Mouse (Mus musculus) neural tube, embryonic 10.5 days (tissue): ENCODE measurements around the gene Fstl3.

Source experiments
- DNase-seq: peaks from one replicate; pipeline ENCODE4 v3.0.0-alpha.2; 2017; ENCODE audit warnings: low spot score; ENCODE audit errors: extremely low spot score

Fstl3 gene

DNA sequence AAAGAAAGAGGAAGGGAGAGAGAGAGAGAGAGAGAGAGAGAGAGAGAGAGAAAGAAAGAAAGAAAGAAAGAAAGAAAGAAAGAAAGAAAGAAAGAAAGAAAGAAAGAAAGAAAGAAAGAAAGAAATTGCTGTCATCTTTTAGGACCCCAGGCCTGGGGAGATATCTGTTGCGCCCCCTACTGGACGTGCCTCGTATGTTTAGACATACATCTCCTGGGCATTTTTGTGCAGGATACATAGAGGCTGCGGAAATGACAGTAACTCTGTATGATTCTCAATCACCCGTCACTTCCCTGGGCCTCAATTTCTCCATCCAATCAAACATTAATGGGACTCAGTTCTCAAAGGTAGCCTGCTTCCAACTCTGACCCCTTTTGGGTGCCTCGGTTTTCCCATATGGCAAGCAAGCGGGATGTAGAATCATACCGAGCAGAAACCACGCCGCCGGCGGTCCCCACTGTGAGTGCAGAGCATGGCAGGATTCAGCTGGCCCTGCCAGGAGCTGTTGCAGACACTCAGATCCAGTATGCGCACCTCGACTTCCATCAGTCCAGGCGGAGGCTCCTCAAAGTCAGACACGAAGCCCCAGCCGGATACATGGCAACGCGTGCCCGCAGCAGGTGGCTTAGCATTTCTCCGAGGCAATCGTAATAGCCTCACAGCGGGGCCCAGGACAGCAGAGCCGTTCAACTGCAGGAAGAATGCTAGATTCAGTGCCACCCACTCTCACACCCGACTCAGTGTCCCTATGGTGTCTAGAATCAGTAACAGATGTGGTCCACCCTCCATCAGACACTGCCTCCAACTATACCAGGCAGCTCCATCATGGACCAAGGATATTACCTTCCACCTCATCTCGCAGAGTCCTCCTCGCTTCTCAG is 7.1 kb downstream of the Fstl3 start:
- no peak for DNase-seq

DNA sequence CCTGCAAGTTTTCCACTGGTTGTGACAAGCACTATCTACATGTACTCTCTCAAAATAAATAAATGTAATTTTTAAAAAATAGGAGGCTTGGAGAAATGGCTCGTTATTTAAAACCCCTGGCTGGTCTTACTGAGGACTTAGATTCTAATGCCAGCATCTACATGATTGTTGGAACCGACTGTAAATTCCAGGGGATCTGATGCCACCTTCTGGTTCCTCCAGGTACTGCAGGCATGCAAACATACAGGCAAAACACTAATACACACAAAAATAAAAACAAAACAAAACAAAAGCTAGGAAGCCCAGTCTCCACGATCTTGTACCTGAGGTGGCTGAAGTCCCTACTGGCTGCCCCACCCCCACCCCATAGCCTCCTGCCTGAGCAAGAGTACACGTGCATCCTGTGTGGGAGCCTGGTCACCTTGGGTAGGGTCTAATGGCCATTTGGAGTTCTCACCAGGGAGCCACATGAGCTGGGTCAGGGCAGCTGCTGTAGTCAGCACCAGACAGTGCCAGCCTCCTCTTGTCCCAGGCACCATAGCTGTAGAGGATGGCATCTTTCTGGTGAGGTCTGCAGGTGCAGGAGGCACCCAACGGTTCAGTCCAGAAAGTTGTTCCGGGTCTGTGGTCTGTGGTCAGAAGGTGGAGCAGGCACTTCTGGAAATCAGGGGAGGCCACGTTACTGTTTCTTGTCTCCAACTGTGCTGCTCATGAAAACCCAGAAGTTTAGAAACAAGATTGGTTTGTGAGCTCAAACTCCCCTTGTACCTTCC is 11.5 kb downstream of the Fstl3 start:
- peak; percentile 82 for DNase-seq

GRCm38 (mm10) chr10:79789581-79789980 is 12.5 kb downstream of the Fstl3 start:
- no peak for DNase-seq

DNA sequence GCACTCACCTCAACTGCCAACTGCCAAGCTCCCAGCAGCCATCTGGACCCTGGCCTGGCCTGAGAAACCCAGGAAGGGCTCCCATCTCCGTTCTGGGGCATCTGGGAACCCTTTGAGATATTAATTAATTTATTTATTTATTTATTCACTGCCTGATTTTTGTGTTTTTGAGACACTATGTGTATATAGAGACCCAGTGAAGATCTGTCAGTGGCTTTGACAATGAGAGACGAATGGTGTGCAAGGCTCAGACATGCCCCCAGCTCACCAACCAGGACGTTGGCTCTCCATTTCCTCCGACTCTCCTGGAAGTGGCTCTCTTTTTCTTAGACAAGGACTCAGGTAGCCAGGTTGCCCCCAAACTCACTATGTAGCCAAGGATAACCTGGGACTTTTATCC is 13.8 kb downstream of the Fstl3 start, which contains the start of gene Prss57:
Gene Prss57 (minus strand): TSS at position 101 of the 400 bp plus-strand sequence.
- DNase-seq, result no peak

DNA sequence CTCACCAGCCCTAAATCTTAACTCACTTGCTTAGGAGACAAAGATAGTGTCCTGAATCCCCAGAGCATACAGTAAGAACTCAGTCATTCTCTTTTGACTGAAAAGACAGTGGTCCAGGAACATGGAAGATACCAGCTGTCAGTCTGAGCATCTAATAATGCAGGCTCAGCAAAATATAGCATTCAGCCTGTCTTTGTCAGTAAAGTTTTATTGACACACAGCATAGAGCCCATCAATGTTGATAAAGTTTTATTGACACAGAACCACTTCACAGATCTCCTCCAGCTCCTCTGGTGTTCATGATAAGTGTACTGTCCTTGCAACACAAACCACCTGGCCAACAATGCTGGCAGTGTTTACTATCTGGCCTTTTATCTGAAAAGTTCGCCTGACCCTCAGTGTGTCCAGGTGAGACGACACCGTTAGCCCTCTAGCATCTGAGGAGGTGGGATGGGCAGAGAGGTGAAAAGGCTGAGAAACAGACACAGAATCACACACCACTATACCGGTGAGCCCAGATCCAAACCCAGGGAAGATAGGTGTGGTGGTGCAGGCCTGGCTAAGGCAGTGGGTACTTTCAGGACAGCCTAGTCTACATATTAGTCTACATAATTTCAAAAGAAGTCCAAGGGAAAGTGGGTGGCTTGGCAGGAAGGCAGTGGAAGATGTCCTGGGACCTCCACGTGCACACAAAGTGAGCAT is 15.4 kb downstream of the Fstl3 start:
- no peak for DNase-seq

DNA sequence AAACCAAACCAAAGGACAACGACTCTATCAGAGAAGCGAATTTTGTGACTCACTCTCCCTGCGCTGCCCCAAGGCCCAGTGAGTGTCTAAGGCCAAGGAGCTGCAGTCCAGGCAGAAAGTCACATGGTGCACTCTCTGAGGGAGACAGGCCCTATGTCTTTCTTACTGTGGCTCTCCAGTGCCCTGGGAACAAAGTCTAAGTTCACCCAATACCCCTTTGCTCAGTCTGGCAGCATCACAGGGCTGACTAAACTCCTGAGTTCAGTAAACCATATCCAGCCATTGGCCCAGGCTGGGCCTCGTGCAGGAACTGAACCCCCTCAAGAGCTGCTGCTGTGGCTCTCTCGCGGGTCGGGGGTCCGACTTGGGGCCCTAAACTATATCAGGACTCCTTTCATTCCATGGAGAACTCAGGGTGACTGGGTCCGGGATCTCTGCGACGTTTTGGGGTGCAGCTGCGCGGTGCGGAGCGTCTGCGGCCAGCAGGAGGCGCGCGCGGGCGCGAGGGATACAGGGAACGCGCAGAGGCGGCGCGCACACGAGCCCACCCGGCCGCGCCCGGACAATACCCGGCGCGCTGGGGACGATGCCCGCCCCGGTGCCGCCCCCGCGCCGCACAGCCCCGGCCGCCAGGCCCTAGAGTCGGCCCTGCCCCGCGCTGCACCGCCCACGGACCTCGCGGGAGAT is 16.1 kb downstream of the Fstl3 start, which contains the start of gene Palm:
Gene Palm (plus strand): TSS at position 522 of the 687 bp plus-strand sequence.
- DNase-seq, result peak; percentile 84

DNA sequence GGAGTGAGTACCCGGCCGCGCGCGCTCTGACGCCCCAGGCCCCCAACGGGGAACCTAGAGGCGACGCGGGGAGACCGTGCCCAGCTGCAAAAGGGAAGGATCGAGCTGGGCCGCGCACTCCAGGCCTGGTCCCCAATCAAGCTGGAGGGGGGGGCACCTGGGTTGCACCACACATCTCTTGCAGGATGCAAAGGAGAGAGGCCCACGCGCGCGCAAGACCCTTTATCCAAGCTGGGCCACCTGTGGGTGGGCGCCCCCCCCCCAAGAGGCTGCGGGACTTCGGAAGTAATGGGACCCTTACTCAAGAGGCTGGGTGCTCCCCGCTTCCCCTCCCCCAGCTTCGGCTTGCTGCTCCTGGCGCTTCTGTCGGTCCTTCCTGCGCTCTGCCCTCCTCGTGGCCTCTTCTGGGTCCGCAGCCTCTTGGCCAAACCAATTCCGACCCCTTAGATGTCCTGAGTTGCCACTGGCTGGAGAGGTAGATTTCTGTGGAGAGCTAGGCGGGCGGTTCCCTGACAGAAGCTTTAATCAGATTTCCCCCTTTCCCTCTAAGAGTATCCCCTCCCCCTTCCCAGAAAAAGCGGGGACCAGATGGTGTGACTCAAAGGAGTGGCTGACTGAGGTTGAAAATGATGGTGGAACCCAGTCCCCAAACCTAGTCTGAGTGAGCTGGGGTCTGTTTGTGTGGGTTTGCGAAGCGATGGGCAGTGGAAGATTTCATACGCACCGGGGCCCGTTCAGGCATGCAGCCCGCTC is 16.8 kb downstream of the Fstl3 start:
- DNase-seq, result peak; percentile 67

DNA sequence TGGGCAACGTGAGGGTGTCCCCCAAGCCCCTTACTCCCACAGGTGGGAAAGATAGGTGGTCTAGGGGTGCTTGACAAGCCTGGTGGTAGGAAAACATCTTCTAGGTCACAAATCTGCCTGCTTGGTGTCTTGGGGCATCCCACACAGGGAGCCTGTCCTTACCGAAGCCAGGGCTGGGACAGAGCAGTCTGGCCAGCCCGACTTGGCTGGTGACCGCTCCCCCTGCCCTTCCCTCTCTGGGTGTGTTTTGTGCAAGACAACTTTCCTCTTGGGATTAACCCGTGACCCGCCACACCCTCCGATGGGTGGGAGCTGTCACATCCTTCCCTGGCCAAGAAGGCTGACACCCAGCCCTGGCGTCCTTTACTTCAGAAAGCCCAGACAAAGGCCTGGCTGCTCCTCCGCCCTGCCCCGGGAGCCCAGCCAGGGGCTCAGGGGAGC is 17.4 kb downstream of the Fstl3 start:
- no peak for DNase-seq

- no peak for DNase-seq
These were observed 18.8 kb downstream of the Fstl3 start for GRCm38 (mm10) chr10:79795905-79796304.

GRCm38 (mm10) chr10:79797326-79797725 is 20.3 kb downstream of the Fstl3 start:
- no peak for DNase-seq

DNA sequence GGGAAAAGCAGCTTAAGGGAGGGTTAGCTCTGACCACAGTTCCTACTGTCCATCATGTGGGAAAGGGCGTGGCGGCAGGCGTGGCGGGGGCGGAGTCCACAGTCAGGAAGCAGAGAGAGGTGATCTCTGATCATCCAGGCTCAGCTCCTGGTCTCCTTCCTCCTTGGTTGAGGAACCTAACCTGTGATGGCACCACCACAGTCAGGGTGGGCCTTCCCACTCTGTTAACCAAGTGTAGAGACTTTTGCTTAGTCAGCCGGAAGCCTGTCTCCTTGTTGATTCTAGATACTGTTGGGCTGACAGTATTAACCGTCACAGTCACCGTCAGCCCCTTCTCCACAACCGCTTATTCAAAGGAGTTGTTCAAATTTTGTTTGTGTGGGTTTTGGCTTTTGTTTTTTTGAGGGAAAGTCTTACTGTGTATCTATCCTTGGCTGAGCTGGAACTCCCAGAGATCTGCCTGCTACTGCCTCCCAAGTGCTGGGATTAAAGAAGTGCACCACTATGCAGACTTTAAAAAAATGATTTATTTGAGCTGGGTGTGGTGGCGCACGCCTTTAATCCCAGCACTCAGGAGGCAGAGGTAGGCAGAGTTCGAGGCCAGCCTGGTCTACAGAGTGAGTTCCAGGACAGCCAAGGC is 21.3 kb downstream of the Fstl3 start:
- DNase-seq, result no peak

DNA sequence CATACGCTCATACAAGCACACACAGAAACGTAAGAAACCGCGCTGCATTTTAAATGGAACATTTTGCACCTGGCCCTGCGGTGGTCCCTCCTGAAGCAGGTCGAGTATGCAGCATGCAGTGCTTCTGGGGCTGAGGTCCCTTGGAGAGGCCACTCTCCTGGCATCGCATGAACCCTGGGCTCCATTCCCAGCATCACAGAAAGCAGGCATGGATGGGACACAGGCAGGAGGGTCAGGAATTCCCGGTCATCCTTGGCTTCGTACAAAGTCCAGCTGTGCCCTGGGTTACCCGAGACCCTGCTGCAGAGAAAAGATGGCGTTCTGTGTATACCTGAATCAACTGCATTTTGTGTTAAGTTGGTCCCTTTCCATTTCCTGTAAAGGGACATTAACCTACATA is 23.4 kb downstream of the Fstl3 start:
- no peak for DNase-seq

DNA sequence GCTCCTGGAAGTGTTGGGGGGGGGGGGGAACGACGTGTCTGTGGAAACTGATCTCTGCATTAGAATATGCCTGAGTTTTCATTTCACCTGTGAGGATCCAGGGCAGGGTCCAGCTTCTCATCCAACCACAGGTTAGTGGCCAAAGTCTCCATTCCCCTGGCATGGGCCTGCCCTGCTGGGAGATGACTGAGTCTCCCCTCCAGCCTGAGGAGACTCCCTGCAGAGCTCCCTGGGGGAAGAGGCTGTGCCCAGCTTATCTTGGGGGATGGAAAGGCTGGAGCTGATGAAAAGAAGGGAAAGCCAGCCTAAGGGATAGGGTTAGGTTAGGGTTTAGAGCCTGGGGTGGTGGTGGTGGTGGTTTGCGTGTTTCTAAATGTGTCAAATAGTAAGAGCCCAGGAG is 24.8 kb downstream of the Fstl3 start:
- DNase-seq, result no peak

- no peak for DNase-seq
These were observed 25.4 kb downstream of the Fstl3 start for GRCm38 (mm10) chr10:79802331-79802971.

DNA sequence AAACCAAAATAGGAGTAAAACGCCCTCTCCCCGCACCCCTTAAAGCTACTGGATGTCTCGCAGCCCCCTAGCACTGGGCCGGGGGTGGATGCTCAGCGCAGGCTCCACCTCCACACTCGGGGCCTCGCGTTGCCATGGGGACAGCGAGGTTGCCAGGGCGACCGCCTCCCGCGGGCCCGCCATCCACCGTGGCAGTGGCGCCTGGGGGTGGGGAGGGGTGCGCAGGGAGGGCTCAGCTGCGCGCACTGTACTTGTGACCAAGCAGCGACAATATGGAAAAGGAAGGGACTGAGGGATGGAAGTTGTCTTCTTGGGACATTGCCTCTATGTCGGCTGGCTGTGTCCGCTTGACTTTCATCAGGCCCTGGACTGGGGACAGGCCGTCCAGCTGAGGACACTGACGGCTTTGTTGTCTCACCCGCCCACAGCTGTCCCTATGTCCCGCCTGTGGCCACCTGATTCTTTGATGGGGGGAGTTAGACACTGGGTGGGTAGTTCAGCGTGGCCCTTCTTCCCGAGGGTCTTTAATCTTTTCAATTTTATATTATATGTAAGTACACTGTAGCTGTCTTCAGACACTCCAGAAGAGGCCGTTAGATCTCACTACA is 26.7 kb downstream of the Fstl3 start:
- DNase-seq, result peak; percentile 93

- DNase-seq, result no peak
These were observed 28.6 kb downstream of the Fstl3 start for GRCm38 (mm10) chr10:79805636-79806035.

- DNase-seq, result no peak
These were observed 29.3 kb downstream of the Fstl3 start for GRCm38 (mm10) chr10:79806331-79806730.

GRCm38 (mm10) chr10:79806972-79807371 is 29.9 kb downstream of the Fstl3 start:
- DNase-seq, result no peak

DNA sequence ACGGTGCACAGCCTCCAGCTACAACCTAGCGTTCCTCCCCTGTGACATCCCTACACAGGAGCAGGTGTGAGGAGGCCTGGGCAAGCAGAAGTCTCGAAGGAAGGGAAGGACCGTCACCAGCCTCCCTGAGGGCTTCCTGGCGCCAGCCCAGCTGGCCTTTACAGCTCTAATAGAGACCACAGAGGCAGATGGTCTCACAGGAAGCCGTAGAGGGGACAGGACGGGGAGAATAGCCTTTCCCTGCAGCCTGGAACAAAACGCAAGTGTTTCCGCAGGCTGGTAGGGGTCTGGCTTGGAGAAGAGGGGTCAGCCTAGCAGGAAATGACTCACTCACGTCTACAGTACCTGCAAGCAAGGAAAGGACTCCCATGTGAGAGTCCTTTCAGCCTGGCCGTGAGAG is 30.8 kb downstream of the Fstl3 start:
- DNase-seq, result no peak
